Mouse (Mus musculus): ENCODE data around the gene Lao1. TPM values are rescaled to one million over a fixed set of nuclear protein-coding genes. Genes with fewer than 3 reads are reported as not detected.
"Not testable (repeated sequence)": the region's sequence is repeated elsewhere in the genome, so short reads cannot be mapped to it uniquely, and the experiment has no call there.

Lao1 gene
- polyA plus RNA-seq (2014; fragmentation: Nextera tagmentation; extraction: Ambion mirVana): not detected in 2 replicates

GRCm38 (mm10) chr4:118961141-118961628, at the start of gene Lao1:
TSS of gene Lao1 (plus strand) at chr4:118961578.
- DNase-seq (ENCODE audit: low spot score) (no peak), ATAC-seq (ENCODE audit: low FRiP score) (no peak)
- H3K4me3 ChIP-seq (ENCODE audit: low read depth, low read length): no peak within 1 kb of the TSS
- no peaks in the 10 kb centered on the region for H3K9me3 ChIP-seq (ENCODE audit: control insufficient read depth, low read length)
- H3K4me2 ChIP-seq (replicated peaks; ENCODE audit: low read depth, low read length): no peak within 1 kb of the TSS
- 85% methylated on average over 2 of the region's 2 CpGs for WGBS
- H3K36me3 ChIP-seq (ENCODE audit: control insufficient read depth, insufficient read depth, low read length): no peaks in the 10 kb centered on the region
- H3K4me1 ChIP-seq (replicated peaks; ENCODE audit: control insufficient read depth, insufficient read depth, low read length): no peaks in the 10 kb centered on the region
- no peak within 1 kb of the TSS for H3K27ac ChIP-seq (ENCODE audit: low read depth, low read length)
- no peaks in the 10 kb centered on the region for H3K27me3 ChIP-seq (ENCODE audit: control insufficient read depth, insufficient read depth, low read length)
- no peak within 1 kb of the TSS for H3K9ac ChIP-seq (ENCODE audit: low read depth, low read length)

GRCm38 (mm10) chr4:118917365-118917764, 44.0 kb upstream of the Lao1 start, which contains the start of gene Olfr1329:
TSS of gene Olfr1329 (minus strand) at chr4:118917465.
- not testable (repeated sequence) for DNase-seq (ENCODE audit: low spot score); H3K4me2 ChIP-seq (replicated peaks; ENCODE audit: low read depth, low read length); H3K9me3 ChIP-seq (ENCODE audit: control insufficient read depth, low read length); H3K27ac ChIP-seq (ENCODE audit: low read depth, low read length); H3K4me3 ChIP-seq (ENCODE audit: low read depth, low read length); H3K9ac ChIP-seq (ENCODE audit: low read depth, low read length); H3K4me1 ChIP-seq (replicated peaks; ENCODE audit: control insufficient read depth, insufficient read depth, low read length); H3K36me3 ChIP-seq (ENCODE audit: control insufficient read depth, insufficient read depth, low read length); H3K27me3 ChIP-seq (ENCODE audit: control insufficient read depth, insufficient read depth, low read length); ATAC-seq (ENCODE audit: low FRiP score)
- WGBS: 68% methylated on average over 2 of the region's 2 CpGs

GRCm38 (mm10) chr4:118931326-118931725, 30.1 kb upstream of the Lao1 start:
- not testable (repeated sequence) for H3K27ac ChIP-seq (ENCODE audit: low read depth, low read length); DNase-seq (ENCODE audit: low spot score); H3K9me3 ChIP-seq (ENCODE audit: control insufficient read depth, low read length); H3K4me3 ChIP-seq (ENCODE audit: low read depth, low read length); H3K4me2 ChIP-seq (replicated peaks; ENCODE audit: low read depth, low read length); H3K4me1 ChIP-seq (replicated peaks; ENCODE audit: control insufficient read depth, insufficient read depth, low read length); ATAC-seq (ENCODE audit: low FRiP score); H3K9ac ChIP-seq (ENCODE audit: low read depth, low read length); H3K36me3 ChIP-seq (ENCODE audit: control insufficient read depth, insufficient read depth, low read length); H3K27me3 ChIP-seq (ENCODE audit: control insufficient read depth, insufficient read depth, low read length)
- WGBS: 79% methylated on average over 3 of the region's 3 CpGs

- Histone ChIP-seq H3K4me3 (ENCODE audit: low read depth, low read length) (no peak within 1 kb of the TSS), H3K9me3 (ENCODE audit: control insufficient read depth, low read length) (no peaks in the 10 kb centered on the region), H3K27ac (ENCODE audit: low read depth, low read length) (no peak within 1 kb of the TSS), H3K9ac (ENCODE audit: low read depth, low read length) (no peak within 1 kb of the TSS), H3K36me3 (ENCODE audit: control insufficient read depth, insufficient read depth, low read length) (no peaks in the 10 kb centered on the region), H3K4me1 (replicated peaks; ENCODE audit: control insufficient read depth, insufficient read depth, low read length) (no peaks in the 10 kb centered on the region), H3K4me2 (replicated peaks; ENCODE audit: low read depth, low read length) (no peak within 1 kb of the TSS), H3K27me3 (ENCODE audit: control insufficient read depth, insufficient read depth, low read length) (no peaks in the 10 kb centered on the region)
- DNase-seq (ENCODE audit: low spot score) (no peak), ATAC-seq (ENCODE audit: low FRiP score) (no peak)
- WGBS: 82% methylated on average over 2 of the region's 2 CpGs
Measured at GRCm38 (mm10) chr4:118938512-118938911, 22.9 kb upstream of the Lao1 start, which contains the start of gene Olfr1328. TSS of gene Olfr1328 (minus strand) at chr4:118938612.

- ATAC-seq (ENCODE audit: low FRiP score): no peak
- no peak overlapping the region for H3K4me2 ChIP-seq (replicated peaks; ENCODE audit: low read depth, low read length)
Measured at GRCm38 (mm10) chr4:118958812-118959211, 2.6 kb upstream of the Lao1 start.

GRCm38 (mm10) chr4:118967711-118968110, 6.3 kb downstream of the Lao1 start:
- Histone ChIP-seq H3K27me3 (ENCODE audit: control insufficient read depth, insufficient read depth, low read length) (no peaks in the 10 kb centered on the region), H3K36me3 (ENCODE audit: control insufficient read depth, insufficient read depth, low read length) (no peaks in the 10 kb centered on the region), H3K4me1 (replicated peaks; ENCODE audit: control insufficient read depth, insufficient read depth, low read length) (no peaks in the 10 kb centered on the region), H3K4me2 (replicated peaks; ENCODE audit: low read depth, low read length) (no peak overlapping the region), H3K27ac (ENCODE audit: low read depth, low read length) (no peak overlapping the region), H3K4me3 (ENCODE audit: low read depth, low read length) (no peak overlapping the region), H3K9ac (ENCODE audit: low read depth, low read length) (no peak overlapping the region), H3K9me3 (ENCODE audit: control insufficient read depth, low read length) (no peaks in the 10 kb centered on the region)
- WGBS: 93% methylated on average over 15 of the region's 15 CpGs
- DNase-seq (ENCODE audit: low spot score) (no peak), ATAC-seq (ENCODE audit: low FRiP score) (no peak)

More at GRCm38 (mm10) chr4:118958812-118959211, 2.6 kb upstream of the Lao1 start:
- Histone ChIP-seq H3K4me1 (replicated peaks; ENCODE audit: control insufficient read depth, insufficient read depth, low read length) (no peaks in the 10 kb centered on the region), H3K36me3 (ENCODE audit: control insufficient read depth, insufficient read depth, low read length) (no peaks in the 10 kb centered on the region), H3K27ac (ENCODE audit: low read depth, low read length) (no peak overlapping the region), H3K9ac (ENCODE audit: low read depth, low read length) (no peak overlapping the region), H3K4me3 (ENCODE audit: low read depth, low read length) (no peak overlapping the region), H3K27me3 (ENCODE audit: control insufficient read depth, insufficient read depth, low read length) (no peaks in the 10 kb centered on the region), H3K9me3 (ENCODE audit: control insufficient read depth, low read length) (no peaks in the 10 kb centered on the region)
- WGBS: 91% methylated on average over 7 of the region's 7 CpGs
- DNase-seq (ENCODE audit: low spot score): no peak

- H3K4me1 ChIP-seq (replicated peaks; ENCODE audit: control insufficient read depth, insufficient read depth, low read length): no peaks in the 10 kb centered on the region
- ATAC-seq (ENCODE audit: low FRiP score) (no peak), DNase-seq (ENCODE audit: low spot score) (no peak)
- H3K27ac ChIP-seq (ENCODE audit: low read depth, low read length): no peak overlapping the region
- no peaks in the 10 kb centered on the region for H3K9me3 ChIP-seq (ENCODE audit: control insufficient read depth, low read length)
- no peak overlapping the region for H3K9ac ChIP-seq (ENCODE audit: low read depth, low read length)
- H3K36me3 ChIP-seq (ENCODE audit: control insufficient read depth, insufficient read depth, low read length): no peaks in the 10 kb centered on the region
- 86% methylated on average over 2 of the region's 2 CpGs for WGBS
- H3K4me2 ChIP-seq (replicated peaks; ENCODE audit: low read depth, low read length): no peak overlapping the region
- H3K4me3 ChIP-seq (ENCODE audit: low read depth, low read length): no peak overlapping the region
- no peaks in the 10 kb centered on the region for H3K27me3 ChIP-seq (ENCODE audit: control insufficient read depth, insufficient read depth, low read length)
Measured at GRCm38 (mm10) chr4:118973281-118973680, 11.9 kb downstream of the Lao1 start.

- no peaks in the 10 kb centered on the region for H3K9me3 ChIP-seq (ENCODE audit: control insufficient read depth, low read length)
- H3K36me3 ChIP-seq (ENCODE audit: control insufficient read depth, insufficient read depth, low read length): no peaks in the 10 kb centered on the region
- no peaks in the 10 kb centered on the region for H3K4me1 ChIP-seq (replicated peaks; ENCODE audit: control insufficient read depth, insufficient read depth, low read length)
- H3K4me3 ChIP-seq (ENCODE audit: low read depth, low read length): no peak overlapping the region
- 90% methylated on average over 4 of the region's 4 CpGs for WGBS
- no peak overlapping the region for H3K27ac ChIP-seq (ENCODE audit: low read depth, low read length)
- no peak for DNase-seq (ENCODE audit: low spot score)
- H3K9ac ChIP-seq (ENCODE audit: low read depth, low read length): no peak overlapping the region
- ATAC-seq (ENCODE audit: low FRiP score): no peak; the same call in 1 of the 2 replicates
- no peaks in the 10 kb centered on the region for H3K27me3 ChIP-seq (ENCODE audit: control insufficient read depth, insufficient read depth, low read length)
- no peak overlapping the region for H3K4me2 ChIP-seq (replicated peaks; ENCODE audit: low read depth, low read length)
Measured at GRCm38 (mm10) chr4:118985291-118985690, 23.9 kb downstream of the Lao1 start.

GRCm38 (mm10) chr4:118988535-118988934, 27.2 kb downstream of the Lao1 start:
- H3K27me3 ChIP-seq (ENCODE audit: control insufficient read depth, insufficient read depth, low read length): no peaks in the 10 kb centered on the region
- no peak overlapping the region for H3K4me3 ChIP-seq (ENCODE audit: low read depth, low read length)
- no peaks in the 10 kb centered on the region for H3K4me1 ChIP-seq (replicated peaks; ENCODE audit: control insufficient read depth, insufficient read depth, low read length)
- DNase-seq (ENCODE audit: low spot score): peak; percentile 45
- no peak overlapping the region for H3K9ac ChIP-seq (ENCODE audit: low read depth, low read length)
- H3K36me3 ChIP-seq (ENCODE audit: control insufficient read depth, insufficient read depth, low read length): no peaks in the 10 kb centered on the region
- no peak for ATAC-seq (ENCODE audit: low FRiP score)
- H3K4me2 ChIP-seq (replicated peaks; ENCODE audit: low read depth, low read length): no peak overlapping the region
- 5% methylated on average over 3 of the region's 3 CpGs for WGBS
- H3K9me3 ChIP-seq (ENCODE audit: control insufficient read depth, low read length): no peaks in the 10 kb centered on the region
- no peak overlapping the region for H3K27ac ChIP-seq (ENCODE audit: low read depth, low read length)

Data from hindbrain, embryonic 11.5 days (tissue).